Mouse (Mus musculus) small intestine, adult 2 months (tissue): ENCODE measurements around the gene Tssk1.
A peak's percentile ranks its signal among the peaks of the same experiment; 100 is the strongest.

Source experiments
- CTCF ChIP-seq: fragments of 200-500 bp; IDR thresholded peaks from 2 replicates; pipeline ENCODE4 v1.5.1; 2012; ENCODE audit warnings: low read depth, mild to moderate bottlenecking, control low read depth, inconsistent platforms, low read length, moderate library complexity, mixed read lengths; ENCODE audit not compliant: insufficient replicate concordance, insufficient read length; ENCODE audit errors: extremely low read depth
- POLR2A ChIP-seq: fragments of 200-500 bp; IDR thresholded peaks from 2 replicates; pipeline ENCODE4 v1.6.1; 2012; ENCODE audit warnings: low read depth, mild to moderate bottlenecking, control low read depth, inconsistent platforms, low read length, moderate library complexity

- no peak for TF ChIP-seq CTCF
- TF ChIP-seq POLR2A = peak; percentile 73
Measured at GRCm38 (mm10) chr16:17928087-17928580, 34.1 kb downstream of the Tssk1 start, which contains the start of gene Slc25a1.
